Mouse (Mus musculus) gastrocnemius, postnatal 4 days (tissue): Measurements from ENCODE around the gene Zbtb44. TPM values are rescaled to one million over a fixed set of nuclear protein-coding genes. Genes with fewer than 3 reads are reported as not detected.

Source experiments
- DNase-seq, 2 experiments: peaks; one replicate each; pipeline ENCODE4 v3.0.0; 2021 to 2022; ENCODE audit warnings: low spot score in 2 of 2, mixed read lengths in 2 of 2
- total RNA-seq, 2 experiments: library from RNA; stranded (reverse); gene quantifications; 2 replicates each; pipeline ENCODE4 v1.2.3; 2021

Gene Zbtb44
- total RNA-seq, 2 experiments from 2014 or later: 34.6 to 42.5 TPM

DNA sequence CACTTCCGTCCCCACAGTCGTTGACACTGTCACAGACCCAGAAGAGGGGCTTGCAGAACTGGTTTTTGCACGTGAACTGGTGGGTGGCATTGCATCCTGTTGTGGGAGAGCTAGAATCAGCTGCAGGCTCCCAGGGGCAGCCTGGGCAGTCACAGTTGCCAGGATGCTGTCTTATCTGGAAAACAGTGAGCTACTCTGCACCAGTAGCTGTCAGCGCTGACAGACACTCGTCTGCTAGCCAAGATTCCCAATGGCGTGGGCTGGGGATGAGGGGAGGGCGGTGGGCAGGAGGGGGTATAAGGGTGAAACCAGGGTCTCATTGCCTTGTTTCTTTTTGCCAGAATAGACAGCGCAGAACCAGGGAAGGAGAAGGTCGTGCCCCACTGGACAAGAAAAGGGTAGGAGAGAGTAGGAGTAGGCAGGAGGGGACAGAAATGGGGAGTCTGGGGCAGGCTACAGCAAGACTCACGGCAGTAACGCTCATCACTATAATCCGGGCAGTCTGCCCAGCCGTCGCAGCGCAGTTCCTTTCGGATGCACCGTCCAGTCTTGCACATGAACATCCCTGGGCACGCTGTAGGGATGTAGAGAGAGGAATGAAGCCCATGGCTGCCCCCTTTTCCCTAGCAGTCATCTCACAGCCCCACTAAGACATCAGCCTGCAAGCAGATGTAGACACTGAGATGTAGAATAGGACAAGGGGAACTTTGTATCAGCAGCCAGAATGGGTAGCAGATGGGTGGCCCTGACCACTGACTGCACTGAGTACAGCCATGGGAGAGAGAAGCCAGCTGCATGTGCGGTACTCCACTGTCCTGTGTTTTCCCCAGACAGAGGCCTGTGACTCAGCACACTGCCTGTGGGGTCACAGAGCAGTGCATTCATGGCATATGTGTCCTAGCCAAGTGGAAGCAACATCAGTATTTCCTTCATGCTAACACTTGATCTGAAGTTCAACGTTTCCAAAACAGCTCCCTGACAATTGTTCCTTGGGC is 66.9 kb downstream of the Zbtb44 start:
- no peak for DNase-seq

DNA sequence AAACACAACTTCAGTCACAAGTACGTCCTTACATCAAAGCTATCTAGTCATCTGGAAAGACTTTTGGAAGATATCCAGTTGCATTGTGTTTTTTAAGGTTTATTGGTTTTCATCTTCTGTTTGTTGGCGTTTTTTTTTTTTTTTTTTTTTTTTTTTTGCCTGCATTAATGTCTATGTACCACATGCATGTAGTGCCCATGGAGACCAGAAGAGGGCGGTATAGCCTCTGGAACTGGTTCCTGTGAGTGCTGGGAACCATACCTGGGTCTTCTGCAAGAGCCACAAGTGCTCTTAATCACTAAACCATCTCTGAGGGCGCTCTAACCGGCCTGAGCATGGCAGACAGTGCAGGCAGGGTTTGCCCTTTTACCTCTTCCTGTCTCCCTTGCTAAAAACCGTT is 67.7 kb downstream of the Zbtb44 start:
- DNase-seq: no peak

DNA sequence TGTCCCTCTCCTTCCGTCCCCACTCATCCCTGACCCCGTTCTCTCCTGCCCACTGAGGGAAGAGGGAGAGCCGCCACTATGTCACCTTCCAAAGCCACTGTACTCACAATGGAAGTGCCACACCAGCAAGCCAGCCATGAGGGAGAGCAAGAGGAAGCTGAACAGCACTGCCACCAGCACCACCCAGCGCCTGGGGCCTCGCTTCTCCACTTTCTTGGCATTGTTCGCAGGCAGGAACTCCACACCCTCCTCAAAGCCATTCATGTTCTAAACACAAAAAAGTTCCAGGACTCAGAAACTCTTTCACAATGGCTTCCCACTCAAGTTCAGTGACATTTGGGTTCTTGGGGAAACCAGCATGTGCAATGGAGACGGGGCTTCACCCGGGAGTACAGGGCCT is 78.0 kb downstream of the Zbtb44 start:
- no peak for DNase-seq

DNA sequence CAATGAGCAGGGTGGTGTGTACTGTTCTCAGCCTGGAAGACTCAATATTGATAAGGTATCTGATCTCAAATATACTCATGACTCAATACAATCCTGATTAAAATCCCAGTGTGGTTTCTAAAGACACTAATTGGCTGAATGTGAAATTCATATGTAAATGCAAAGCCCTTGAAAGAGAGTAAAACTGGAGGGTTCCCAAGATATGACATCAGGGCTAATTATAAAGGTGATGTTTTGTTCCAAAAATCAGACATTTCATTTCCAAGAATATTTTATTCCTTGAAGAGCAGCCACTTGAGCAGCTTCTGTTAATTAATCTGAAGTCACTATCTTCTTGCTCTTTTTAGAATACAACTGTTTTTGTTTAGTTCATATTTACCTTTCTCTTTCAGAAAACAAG is 85.1 kb downstream of the Zbtb44 start:
- DNase-seq: no peak

DNA sequence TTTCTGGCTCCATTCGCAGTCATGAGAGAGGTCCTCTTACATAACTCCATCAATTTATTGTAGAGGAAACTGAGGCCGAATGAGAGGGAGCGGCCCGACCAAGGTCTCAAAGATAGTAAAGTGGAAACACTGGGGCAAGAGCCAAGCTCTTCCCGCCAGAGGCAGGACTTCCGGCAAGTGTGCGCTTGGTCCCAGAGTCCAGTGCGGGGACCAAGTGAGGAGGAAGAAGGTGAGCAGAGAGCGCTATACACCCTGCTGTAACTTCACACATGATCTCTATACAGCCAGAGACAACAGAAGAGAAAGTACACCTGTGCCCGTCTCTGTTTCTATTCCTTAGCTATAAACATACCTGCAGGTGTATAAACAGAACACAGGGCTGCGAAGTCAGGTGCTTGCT is 86.6 kb downstream of the Zbtb44 start:
- DNase-seq: no peak

DNA sequence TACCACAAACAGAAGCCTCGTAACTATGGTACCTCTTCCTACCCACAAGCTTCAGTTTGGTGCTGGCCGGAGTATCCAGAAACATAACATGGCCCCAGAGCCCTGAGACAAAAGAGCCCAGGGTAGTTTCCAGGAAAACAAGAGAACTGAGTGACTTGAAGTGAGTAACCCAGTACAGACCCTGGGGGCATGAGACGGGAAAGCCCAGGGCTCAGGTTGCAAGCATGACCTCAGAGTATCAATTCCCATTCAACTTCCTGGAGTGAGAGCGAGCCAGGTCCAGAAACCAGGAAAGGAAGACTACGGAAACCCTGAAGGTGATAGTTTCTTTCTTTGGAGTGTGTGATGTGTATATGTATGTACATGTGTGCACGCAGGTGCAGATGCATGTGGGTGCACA is 87.0 kb downstream of the Zbtb44 start:
- no peak for DNase-seq

DNA sequence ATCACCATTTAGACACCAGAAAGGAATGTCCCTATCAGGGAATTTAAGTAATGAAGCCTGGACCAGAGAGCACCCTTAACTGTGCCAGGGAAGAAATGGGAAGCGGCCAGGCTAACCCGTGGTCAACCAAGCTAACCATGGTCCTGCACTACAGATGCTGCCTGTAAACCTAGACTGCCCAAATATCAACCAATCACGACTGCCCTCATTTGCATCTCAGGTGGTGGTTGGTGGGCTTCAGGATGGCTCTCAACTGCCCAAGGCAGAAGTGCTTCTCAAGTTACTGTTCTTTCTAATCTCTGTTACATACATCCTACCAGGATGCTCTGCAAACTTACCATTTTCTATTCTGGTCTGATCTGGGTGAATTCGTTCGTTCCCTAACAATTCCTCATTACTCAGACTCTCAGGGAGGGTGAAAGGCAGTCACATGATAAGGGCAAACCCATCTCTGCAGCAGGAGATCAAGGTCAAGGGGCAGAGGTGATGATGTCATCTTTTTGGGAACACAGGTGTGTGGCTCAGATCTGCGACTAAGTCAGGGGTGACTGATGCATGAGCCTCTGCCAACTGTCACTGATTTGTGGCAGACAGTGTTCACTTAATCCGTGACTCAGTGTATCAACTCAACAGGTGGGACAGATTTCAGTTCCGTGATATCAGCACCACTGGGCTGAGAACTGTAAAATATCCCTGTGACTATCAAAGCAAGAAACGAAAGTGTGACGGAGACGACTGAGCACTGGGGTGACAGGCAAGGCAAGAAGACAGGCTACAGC is 88.3 kb downstream of the Zbtb44 start:
- no peak for DNase-seq

DNA sequence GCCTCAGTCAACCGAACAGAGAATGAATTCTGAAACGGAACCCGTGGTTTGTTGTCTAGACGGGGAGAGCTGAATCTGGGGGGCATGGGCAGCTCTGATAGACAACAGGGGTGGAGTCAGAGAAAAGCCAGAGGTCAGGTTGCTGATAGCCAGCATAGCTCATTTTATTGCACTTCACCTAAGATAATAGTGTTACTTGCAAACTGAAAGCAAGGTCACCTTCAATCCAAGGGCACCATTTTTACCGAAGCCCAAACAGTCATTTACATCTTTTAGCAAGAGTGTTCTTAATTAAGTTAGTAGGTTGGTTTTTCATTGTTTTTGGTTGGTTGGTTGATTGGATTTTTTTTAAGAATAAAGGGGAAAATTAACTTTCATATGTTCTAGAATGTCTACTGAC is 89.0 kb downstream of the Zbtb44 start:
- DNase-seq: no peak

DNA sequence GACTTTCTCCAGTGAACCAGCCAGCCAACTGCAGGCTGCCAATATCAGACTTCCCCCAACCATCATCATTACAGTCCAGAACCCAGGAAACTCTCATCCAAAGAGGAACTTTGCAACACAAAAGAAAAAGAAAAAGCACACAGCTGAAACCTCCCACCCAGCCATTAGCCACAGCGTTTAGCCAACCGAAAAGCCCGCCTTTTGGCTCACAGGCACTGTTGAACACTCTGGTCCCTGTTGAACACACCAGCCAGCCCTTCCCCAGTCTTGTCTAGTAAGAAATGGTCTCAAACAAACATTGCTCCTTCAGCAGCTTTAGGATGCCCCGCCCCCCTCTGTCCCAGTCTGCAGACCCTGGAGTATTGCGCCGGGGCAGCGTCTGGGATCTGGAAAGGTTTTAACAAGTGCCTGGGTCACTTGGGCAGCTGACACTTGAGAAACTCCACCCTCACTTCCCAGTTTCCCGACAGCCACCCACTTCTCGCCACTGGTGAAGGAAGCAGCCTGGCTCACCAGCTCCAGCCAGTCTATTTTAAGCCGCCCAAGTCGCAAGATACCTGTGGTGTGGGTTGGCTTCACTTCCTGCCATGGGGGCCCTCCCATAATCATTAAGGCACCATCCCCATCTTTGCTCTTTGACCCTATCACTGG is 89.6 kb downstream of the Zbtb44 start:
- no peak for DNase-seq

DNA sequence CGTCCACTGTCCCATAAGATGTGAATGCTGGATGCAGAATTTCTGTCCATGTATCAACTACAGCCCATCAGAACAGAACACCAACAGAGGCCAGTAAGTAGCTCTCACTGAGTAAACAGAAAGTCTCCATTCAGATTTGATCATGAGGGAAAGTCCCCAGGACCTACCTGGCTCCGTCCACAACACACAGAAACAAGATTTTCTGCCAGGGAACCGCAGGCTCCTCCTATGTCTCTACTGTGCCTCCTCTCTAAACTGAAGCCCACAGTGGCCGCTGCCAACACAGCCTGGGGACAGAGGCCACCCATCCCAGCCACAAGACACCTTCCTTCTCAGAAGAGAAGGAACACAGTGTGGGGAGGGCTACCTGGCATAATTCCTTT is 90.1 kb downstream of the Zbtb44 start:
- no peak for DNase-seq

DNA sequence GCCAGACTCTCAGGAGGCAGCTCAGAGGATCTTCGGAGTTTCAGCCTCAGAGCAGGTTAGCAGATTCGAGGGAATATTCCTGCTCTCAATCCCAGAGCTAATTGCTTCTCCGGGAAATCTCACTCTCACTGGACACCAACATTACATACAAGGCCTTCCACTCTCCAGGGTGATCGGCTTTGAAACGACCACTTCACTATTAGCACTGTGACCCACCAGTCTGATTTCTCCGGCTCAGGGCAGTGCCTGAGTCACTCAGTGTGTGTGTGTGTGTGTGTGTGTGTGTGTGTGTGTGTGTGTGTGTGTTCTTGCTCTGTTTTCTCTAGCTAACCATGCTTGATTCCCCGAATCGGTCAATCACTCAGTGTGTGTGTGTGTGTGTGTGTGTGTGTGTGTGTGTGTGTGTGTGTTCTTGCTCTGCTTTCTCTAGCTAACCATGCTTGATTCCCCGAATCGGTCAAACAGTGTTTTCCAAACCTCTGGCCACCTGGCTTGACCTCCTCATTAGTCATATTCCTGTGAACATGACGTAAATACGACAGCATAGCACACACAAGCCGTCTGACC is 92.1 kb downstream of the Zbtb44 start:
- no peak for DNase-seq

Other genes starting within 250 kb of the Zbtb44 start
- 10 to 100 TPM; 12.6 to 15.4 TPM for gene Adamts15, start 108.2 kb upstream of the Zbtb44 start, total RNA-seq
- gene Adamts8, start 88.1 kb upstream of the Zbtb44 start, total RNA-seq: 10 to 100 TPM; 14.8 to 16.2 TPM
- under 1 TPM; 0.54 to 0.73 TPM for gene St14, start 101.2 kb downstream of the Zbtb44 start, total RNA-seq
- 100 to 1,000 TPM; 138 to 143 TPM for gene Aplp2, start 181.2 kb downstream of the Zbtb44 start, total RNA-seq
- gene Prdm10, start 249.9 kb downstream of the Zbtb44 start, total RNA-seq: 1 to 10 TPM; 6.5 to 6.9 TPM